ENCODE assay signal across 12 mouse cellular contexts in genomic region chr2:141312136-141312948, GRCm38 (mm10).
DNase-seq lines count a peak whose midpoint lies in the region; ATAC-seq and TF ChIP-seq lines count a peak whose summit lies in the region.
"Had no signal": no experiment of that assay in that cellular context is flagged by ENCODE, and none has a peak within 500 bp of the region (broad histone marks: within the 10 kb centered on the region; RNA-seq: fewer than 3 reads in every experiment).

No protein-coding gene starts in this region.

- H3K9ac ChIP-seq in kidney, postnatal 0 days (ENCODE audit: low read depth, low read length): no peak overlapping the region
- H3K9ac ChIP-seq in forebrain, embryonic 13.5 days: no peak overlapping the region
- H3K9ac ChIP-seq in limb, embryonic 15.5 days: no peak overlapping the region
- H3K9ac ChIP-seq: hindbrain, embryonic 15.5 days had no signal

- no peaks in the 10 kb centered on the region for H3K27me3 ChIP-seq in kidney, postnatal 0 days (ENCODE audit: insufficient read depth, low read length)
- H3K27me3 ChIP-seq in forebrain, embryonic 13.5 days: no peaks in the 10 kb centered on the region
- H3K27me3 ChIP-seq in limb, embryonic 15.5 days: no peaks in the 10 kb centered on the region
- H3K27me3 ChIP-seq: hindbrain, embryonic 15.5 days had no signal

- TF ChIP-seq CTCF in kidney, postnatal 0 days (IDR thresholded peaks at IDR 0.05; ENCODE audit: low read depth): no peak

- H3K9me3 ChIP-seq in kidney, postnatal 0 days (replicated peaks; ENCODE audit: low read length): no peaks in the 10 kb centered on the region
- H3K9me3 ChIP-seq in forebrain, embryonic 13.5 days (replicated peaks): no peaks in the 10 kb centered on the region
- H3K9me3 ChIP-seq in limb, embryonic 15.5 days: no peaks in the 10 kb centered on the region
- H3K9me3 ChIP-seq: hindbrain, embryonic 15.5 days had no signal

- no peaks in the 10 kb centered on the region for H3K4me1 ChIP-seq in kidney, postnatal 0 days (replicated peaks; ENCODE audit: insufficient read depth, low read length)
- peaks cover 10% of the 10 kb centered on the region for H3K4me1 ChIP-seq in forebrain, embryonic 13.5 days
- 0 out of 2 replicates have a peak, but pooled peaks cover 3% of the 10 kb centered on the region for H3K4me1 ChIP-seq in limb, embryonic 15.5 days
- H3K4me1 ChIP-seq: hindbrain, embryonic 15.5 days had no signal

- WGBS in kidney, postnatal 0 days: 58% methylated on average over 10 of the region's 10 CpGs
- 19% methylated on average over 10 of the region's 10 CpGs for WGBS in forebrain, embryonic 13.5 days
- 65% methylated on average over 10 of the region's 10 CpGs for WGBS in limb, embryonic 15.5 days

- no peak overlapping the region for H3K4me3 ChIP-seq in kidney, postnatal 0 days (replicated peaks; ENCODE audit: low read depth, low read length)
- H3K4me3 ChIP-seq in forebrain, embryonic 13.5 days: no peak overlapping the region
- no peak overlapping the region for H3K4me3 ChIP-seq in limb, embryonic 15.5 days
- H3K4me3 ChIP-seq: hindbrain, embryonic 15.5 days had no signal

- no peak for DNase-seq in kidney, postnatal 0 days (ENCODE audit: low spot score)
- no peak for DNase-seq in kidney, postnatal 10 days
- no peak for DNase-seq in thymus, postnatal 14 days
- DNase-seq in adrenal gland, postnatal 10 days: no peak
- no peak for DNase-seq in MN1 (ENCODE audit: low spot score)
- DNase-seq: cerebellum, adult 9-11 months; lung, adult 18-20 months; spleen, adult 18-20 months; thymus, postnatal 4 days had no signal

- H3K4me2 ChIP-seq in kidney, postnatal 0 days (ENCODE audit: low read length): no peak overlapping the region
- no peak overlapping the region; the same call in 1 of the 2 replicates for H3K4me2 ChIP-seq in forebrain, embryonic 13.5 days
- H3K4me2 ChIP-seq in limb, embryonic 15.5 days: no peak overlapping the region
- H3K4me2 ChIP-seq: hindbrain, embryonic 15.5 days had no signal

- H3K36me3 ChIP-seq in kidney, postnatal 0 days (ENCODE audit: insufficient read depth, low read length): no peaks in the 10 kb centered on the region
- no peaks in the 10 kb centered on the region for H3K36me3 ChIP-seq in forebrain, embryonic 13.5 days (ENCODE audit: poor library complexity, severe bottlenecking)
- H3K36me3 ChIP-seq in limb, embryonic 15.5 days: no peaks in the 10 kb centered on the region
- H3K36me3 ChIP-seq: hindbrain, embryonic 15.5 days had no signal

- 0 out of 2 replicates have a peak, but pooled peaks have one; percentile 17 for ATAC-seq in kidney, postnatal 0 days (replicated peaks; ENCODE audit: low FRiP score, low read depth)
- ATAC-seq in forebrain, embryonic 13.5 days: peak; percentile 93
- peak; percentile 63; the same call in 1 of the 2 replicates for ATAC-seq in limb, embryonic 15.5 days (ENCODE audit: insufficient number of reproducible peaks, low FRiP score, low TSS enrichment, low read depth)

- H3K27ac ChIP-seq in kidney, postnatal 0 days: no peak overlapping the region
- no peak overlapping the region; the same call in 1 of the 2 replicates for H3K27ac ChIP-seq in forebrain, embryonic 13.5 days
- no peak overlapping the region for H3K27ac ChIP-seq in limb, embryonic 15.5 days
- H3K27ac ChIP-seq: hindbrain, embryonic 15.5 days had no signal

Comparison
In these comparisons a context has a peak if more than half of its experiments do, and no peak if none do; other contexts are left out.
1. ATAC-seq: peak in every context shown above with its lines; median percentile 93 in forebrain, embryonic 13.5 days; 63 in limb, embryonic 15.5 days; 17 in kidney, postnatal 0 days.